Mouse (Mus musculus): ENCODE data around the gene Casp3. TPM values are rescaled to one million over a fixed set of nuclear protein-coding genes. Genes with fewer than 3 reads are reported as not detected.

Casp3 gene
- total RNA-seq, 2 experiments from 2014 or later: 33.6 to 54.1 TPM

DNA sequence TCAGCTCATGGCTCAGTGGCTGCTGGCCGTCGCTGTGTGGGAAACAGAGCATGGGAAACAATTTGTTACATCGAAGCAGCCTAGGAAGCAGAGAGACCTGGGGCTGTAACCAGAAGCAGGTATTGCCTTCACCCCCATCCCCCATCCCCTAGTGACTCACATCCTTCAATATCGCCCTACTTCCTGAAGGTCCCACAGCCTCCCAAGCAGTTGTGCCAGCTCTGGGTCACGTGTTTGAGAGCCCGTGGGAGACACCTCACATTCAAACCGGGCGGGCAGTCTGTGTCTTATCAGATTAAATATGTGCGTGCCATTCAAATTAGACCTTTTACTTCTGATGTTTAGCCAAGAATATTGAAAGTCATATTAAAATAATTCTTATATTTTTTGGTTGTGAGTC, 34.8 kb downstream of the Casp3 start:
- peak; percentile 90 for ATAC-seq (replicated peaks; ENCODE audit: poor library complexity, severe bottlenecking)

DNA sequence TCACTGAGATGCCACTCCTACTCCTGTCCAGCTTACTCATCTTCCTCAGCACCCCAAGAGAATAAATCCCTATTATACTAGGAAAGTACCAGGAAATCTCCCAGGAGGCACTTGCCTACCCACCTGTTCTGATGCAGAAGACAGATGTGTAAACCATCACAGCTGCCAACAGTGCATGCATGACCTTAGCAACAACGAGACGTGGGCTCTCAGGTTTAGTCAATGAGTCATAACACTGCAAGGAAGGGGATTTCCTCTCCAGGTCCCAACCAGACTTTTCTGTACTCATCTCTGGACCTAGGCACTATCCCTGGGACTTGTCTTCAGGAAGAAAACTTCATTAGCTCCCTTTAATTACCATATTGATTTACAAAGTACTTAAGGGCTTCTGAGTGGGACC, 38.8 kb downstream of the Casp3 start:
- ATAC-seq (replicated peaks; ENCODE audit: poor library complexity, severe bottlenecking): no peak

DNA sequence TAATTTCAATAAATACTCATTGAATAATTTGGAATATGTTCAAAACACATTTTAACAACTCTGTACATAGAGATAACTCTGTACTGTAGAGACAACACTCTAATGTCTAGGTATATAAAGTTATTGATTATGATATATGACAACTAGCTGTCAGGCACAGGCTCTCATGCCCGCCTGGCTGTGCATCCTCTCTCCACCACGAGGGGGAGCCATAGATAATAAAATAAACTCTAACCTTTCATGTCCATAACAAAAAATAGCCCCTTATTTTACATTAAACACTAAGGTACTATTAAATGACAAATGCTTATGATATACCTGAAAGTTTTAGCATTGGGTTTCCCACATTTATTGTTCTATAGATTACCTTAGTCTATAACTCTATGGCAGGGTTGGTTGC, 54.4 kb downstream of the Casp3 start:
- ATAC-seq (replicated peaks; ENCODE audit: poor library complexity, severe bottlenecking): peak; percentile 70

DNA sequence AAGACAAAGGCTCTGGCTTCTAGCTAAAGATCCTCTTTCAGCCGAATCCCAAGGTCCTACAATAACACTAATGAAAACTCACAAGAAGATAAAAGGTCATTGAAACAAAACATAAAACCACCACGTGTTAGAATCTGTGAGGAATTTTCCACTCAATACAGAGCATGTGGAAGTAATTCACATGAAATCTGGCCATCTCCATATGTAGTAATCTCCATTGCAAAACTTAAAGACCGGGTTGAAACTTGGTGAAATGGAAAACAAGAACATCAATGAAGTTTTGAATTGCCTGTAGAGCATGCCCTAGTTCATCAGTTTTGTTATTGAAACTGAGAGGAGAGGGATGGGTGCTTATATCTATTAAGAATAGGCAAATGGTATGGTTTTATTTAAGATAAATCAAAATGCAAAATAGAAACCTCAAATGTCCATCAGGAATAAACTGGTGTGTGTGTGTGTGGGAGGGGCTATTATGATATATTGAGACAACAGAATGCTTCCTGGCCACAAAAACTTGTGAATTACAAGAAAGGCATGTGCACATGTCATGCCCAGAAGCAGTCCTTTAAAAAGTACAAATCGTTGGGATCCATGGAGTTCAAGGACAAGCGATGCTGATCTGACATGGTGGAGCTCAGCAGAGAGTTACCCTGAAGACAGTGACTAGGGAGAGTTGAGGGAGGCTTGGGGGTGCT, 63.7 kb downstream of the Casp3 start:
- no peak for ATAC-seq (replicated peaks; ENCODE audit: poor library complexity, severe bottlenecking)

DNA sequence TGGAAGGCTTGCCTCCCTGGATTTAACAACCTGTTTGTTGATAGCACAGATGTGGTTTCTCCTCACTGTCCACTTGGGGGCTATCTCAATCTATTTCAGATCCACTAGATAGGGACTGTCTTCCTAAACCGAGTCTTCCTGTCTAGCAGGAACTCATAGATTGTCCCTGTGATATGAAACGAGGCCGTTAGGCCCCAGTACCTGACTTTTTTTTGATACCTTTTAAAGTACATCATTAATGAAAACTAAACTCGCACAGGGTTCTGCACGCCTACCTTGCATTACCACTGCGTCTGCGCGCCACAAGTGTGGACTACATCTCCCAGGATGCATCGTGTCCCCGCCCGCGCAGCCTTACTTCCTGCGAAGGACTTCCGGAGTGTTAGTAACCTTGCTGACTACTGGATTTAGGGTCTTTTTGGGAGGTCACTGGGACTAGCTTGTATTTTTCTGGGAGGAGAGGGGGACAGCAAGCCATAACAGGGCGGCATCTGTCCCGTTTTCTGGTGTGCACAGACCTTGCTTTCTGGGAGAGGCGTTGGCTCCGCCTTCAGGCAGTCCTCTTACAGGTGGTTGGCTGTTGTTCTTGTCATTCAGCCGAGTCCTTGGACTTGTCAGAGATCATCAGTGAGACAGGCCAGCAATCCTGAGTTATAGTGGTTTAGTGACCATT, 69.7 kb downstream of the Casp3 start:
- ATAC-seq (replicated peaks; ENCODE audit: poor library complexity, severe bottlenecking): peak; percentile 95

Other genes with a start within 250 kb of the Casp3 start
- 55.7 and 60.2 TPM in 2 replicates for gene Acsl1, start 146.3 kb upstream of the Casp3 start, total RNA-seq (2014; fragmentation: Nextera tagmentation)
- 75.4 and 121 TPM in 2 replicates for gene Acsl1, start 146.3 kb upstream of the Casp3 start, total RNA-seq (2017)
- 21.1 and 48.4 TPM in 2 replicates for gene Cenpu, start 65.3 kb upstream of the Casp3 start, total RNA-seq (2014; fragmentation: Nextera tagmentation)
- 65.7 and 125 TPM in 2 replicates for gene Cenpu, start 65.3 kb upstream of the Casp3 start, total RNA-seq (2017)
- 6.8 and 9.7 TPM in 2 replicates for gene Primpol, start 79 bp upstream of the Casp3 start, total RNA-seq (2014; fragmentation: Nextera tagmentation)
- 10.9 and 11.4 TPM in 2 replicates for gene Primpol, start 79 bp upstream of the Casp3 start, total RNA-seq (2017)
- gene Irf2, start 122.4 kb downstream of the Casp3 start, total RNA-seq (2014; fragmentation: Nextera tagmentation): 48.8 and 67.9 TPM in 2 replicates
- 12.6 and 20.4 TPM in 2 replicates for gene Irf2, start 122.4 kb downstream of the Casp3 start, total RNA-seq (2017)

Measured in granulocyte monocyte progenitor cell, adult 5-6 weeks (primary cell).